Mouse (Mus musculus) heart, adult 2 months (tissue): ENCODE data around the gene Atf6.

Experiments
- CTCF ChIP-seq: fragments of 200-600 bp; IDR thresholded peaks from 2 replicates; pipeline ENCODE4 v1.8.1; 2022; ENCODE audit warnings: antibody characterized with exemption, mild to moderate bottlenecking, moderate library complexity
- EP300 ChIP-seq: fragments of 200-500 bp; IDR thresholded peaks from 2 replicates; pipeline ENCODE4 v1.6.1; 2011; ENCODE audit warnings: low read depth, low read length, control low read depth; ENCODE audit not compliant: insufficient read depth
- POLR2A ChIP-seq: fragments of 200-500 bp; IDR thresholded peaks from 2 replicates; pipeline ENCODE4 v1.6.1; 2011; ENCODE audit warnings: mild to moderate bottlenecking, low read depth, low read length, control low read depth; ENCODE audit not compliant: insufficient read depth

GRCm38 (mm10) chr1:170700496-170701027 is 167.0 kb downstream of the Atf6 start:
- TF ChIP-seq POLR2A = no peak
- TF ChIP-seq CTCF = no peak
- no peak for TF ChIP-seq EP300
